Mouse (Mus musculus) cerebellum, postnatal 10 days (tissue): Measurements from ENCODE around the gene Cavin1.

Source experiments
- DNase-seq, 2 experiments: peaks; one replicate each; pipeline ENCODE4 v3.0.0; 2021; ENCODE audit warnings: mixed read lengths in 2 of 2

Cavin1 gene

GRCm38 (mm10) chr11:100908567-100908966, 62.1 kb downstream of the Cavin1 start:
- DNase-seq, result no peak

DNA sequence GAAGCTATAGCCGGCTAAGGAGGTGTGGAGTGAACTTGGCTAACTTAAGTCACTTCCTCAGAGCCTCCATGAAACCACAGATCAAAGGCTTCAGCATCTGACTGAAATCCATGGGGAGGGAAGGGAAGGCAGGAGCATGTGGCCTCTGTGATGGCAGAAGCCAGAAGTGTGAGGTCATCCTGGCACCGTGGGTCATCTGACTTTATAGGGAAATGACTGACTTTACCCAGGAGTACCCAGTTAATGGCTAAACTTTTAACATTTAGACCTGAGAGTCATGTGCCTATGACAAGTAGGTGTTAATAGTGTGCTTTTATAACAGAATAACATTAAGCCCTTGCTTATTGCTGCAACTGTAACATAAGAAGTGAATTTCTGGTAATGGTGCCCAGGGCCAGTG, 62.6 kb downstream of the Cavin1 start:
- DNase-seq, result no peak

DNA sequence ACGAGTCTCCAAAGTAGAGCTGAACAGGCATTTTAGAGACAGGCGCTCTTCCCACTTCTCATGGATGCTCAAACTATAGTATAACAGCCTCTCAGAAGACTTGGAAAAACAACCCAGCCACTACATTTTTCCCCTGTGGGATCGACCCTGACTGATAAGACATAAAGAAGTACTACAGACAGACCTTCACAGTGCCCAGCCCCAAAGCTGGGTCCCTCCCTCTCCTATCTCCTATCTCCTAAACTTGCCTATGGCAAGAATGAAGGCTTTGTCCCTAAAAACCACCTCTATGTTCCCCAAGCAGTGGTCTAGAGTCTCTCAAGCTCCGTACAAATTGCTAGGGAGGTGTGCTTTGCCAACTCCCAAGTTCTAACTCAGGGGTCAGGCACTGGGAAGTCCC, 63.8 kb downstream of the Cavin1 start:
- no peak for DNase-seq
